Mouse (Mus musculus) midbrain, embryonic 14.5 days (tissue): Measurements from ENCODE around the gene Bicc1. TPM values are rescaled to one million over a fixed set of nuclear protein-coding genes. Genes with fewer than 3 reads are reported as not detected.
"Not testable (repeated sequence)": the region's sequence is repeated elsewhere in the genome, so short reads cannot be mapped to it uniquely, and the experiment has no call there.

ENCODE experiments used
- ATAC-seq: fragments of 200-750 bp; cut with Nextera tagmentation; 2 replicates; pipeline ENCODE4 v1.8.0; 2017; ENCODE audit warnings: moderate number of reproducible peaks, moderate library complexity; ENCODE audit not compliant: low FRiP score, low TSS enrichment
- DNase-seq: peaks from one replicate; pipeline ENCODE4 v3.0.0-alpha.2; 2015
- H3K27ac ChIP-seq: fragments of 300-500 bp; sonication (generic); replicated peaks from 2 replicates; pipeline ENCODE4 v1.5.1; 2014; ENCODE audit warnings: mild to moderate bottlenecking, low read depth, low read length, moderate library complexity
- H3K27me3 ChIP-seq: fragments of 300-500 bp; sonication (generic); 2 replicates; pipeline ENCODE4 v1.6.1; 2014; ENCODE audit warnings: low read length, control low read depth, mixed read lengths; ENCODE audit not compliant: control insufficient read depth, insufficient read depth
- H3K36me3 ChIP-seq: fragments of 300-500 bp; sonication (generic); 2 replicates; pipeline ENCODE4 v1.6.1; 2014; ENCODE audit warnings: low read length, control low read depth; ENCODE audit not compliant: control insufficient read depth, insufficient read depth
- H3K4me1 ChIP-seq: fragments of 300-500 bp; sonication (generic); 2 replicates; pipeline ENCODE4 v1.6.1; 2014; ENCODE audit warnings: mild to moderate bottlenecking, antibody characterized with exemption, low read length, control low read depth; ENCODE audit not compliant: control insufficient read depth, insufficient read depth
- H3K4me2 ChIP-seq: fragments of 300-500 bp; sonication (generic); 2 replicates; pipeline ENCODE4 v1.6.1; 2014; ENCODE audit warnings: mild to moderate bottlenecking, low read length, moderate library complexity
- H3K4me3 ChIP-seq: fragments of 300-500 bp; sonication (generic); replicated peaks from 2 replicates; pipeline ENCODE4 v1.5.1; 2014; ENCODE audit warnings: low read depth, low read length
- H3K9ac ChIP-seq: fragments of 300-500 bp; sonication (generic); replicated peaks from 2 replicates; pipeline ENCODE4 v1.6.1; 2014; ENCODE audit warnings: mild to moderate bottlenecking, low read length, moderate library complexity
- H3K9me3 ChIP-seq: fragments of 300-500 bp; sonication (generic); 2 replicates; pipeline ENCODE4 v1.6.1; 2016; ENCODE audit warnings: low read length, control low read depth, mixed read lengths; ENCODE audit not compliant: control insufficient read depth
- WGBS: fragments of 180-500 bp; shearing (Covaris S2); extraction: QIAGEN DNeasy Blood & Tissue Kit; methylation state at CpG from one replicate; pipeline ENCODE4 v1.1.7; 2014; 5-methylcytosine and 5-hydroxymethylcytosine counted together
- polyA plus RNA-seq: library from polyadenylated mRNA; unstranded; fragments of >200 nt; fragmentation: Nextera tagmentation; extraction: Ambion mirVana; gene quantifications from 2 replicates; pipeline ENCODE4 v1.2.1, GENCODE M21; 2014

Gene Bicc1
- polyA plus RNA-seq, 1 experiment from 2014 or later: 6.2 TPM

- Histone ChIP-seq H3K4me1 (peaks cover 46% of the 10 kb centered on the region), H3K9me3 (no peaks in the 10 kb centered on the region), H3K36me3 (no peaks in the 10 kb centered on the region), H3K27ac (peak overlapping the region; percentile 95), H3K9ac (peak overlapping the region; percentile 54; the same call in 1 of the 2 replicates), H3K4me3 (peak overlapping the region; percentile 20), H3K27me3 (no peaks in the 10 kb centered on the region), H3K4me2 (peak overlapping the region; percentile 47)
- ATAC-seq (peak; percentile 82), DNase-seq (peak; percentile 86)
- whole genome bisulfite sequencing: 18% methylated on average over 11 of the region's 11 CpGs
Observed at GRCm38 (mm10) chr10:70952056-70952769, 207.3 kb downstream of the Bicc1 start.

- no peak for DNase-seq
- WGBS: 11% methylated on average over 3 of the region's 3 CpGs
- H3K9ac ChIP-seq: peak overlapping the region; percentile 36; the same call in 1 of the 2 replicates
Observed at GRCm38 (mm10) chr10:70950105-70950424, 209.4 kb downstream of the Bicc1 start.

GRCm38 (mm10) chr10:70949254-70950104, 210.0 kb downstream of the Bicc1 start:
- 4% methylated on average over 23 of the region's 23 CpGs for WGBS
- Histone ChIP-seq H3K27me3 (no peaks in the 10 kb centered on the region), H3K9ac (peak overlapping the region; percentile 36; the same call in 1 of the 2 replicates), H3K9me3 (no peaks in the 10 kb centered on the region), H3K27ac (peak overlapping the region; percentile 93), H3K4me3 (no peak overlapping the region), H3K4me2 (peak overlapping the region; percentile 47), H3K4me1 (peaks cover 46% of the 10 kb centered on the region), H3K36me3 (no peaks in the 10 kb centered on the region)
- peak; percentile 83 for ATAC-seq
- peak; percentile 89 for DNase-seq

More at GRCm38 (mm10) chr10:70950105-70950424, 209.4 kb downstream of the Bicc1 start:
- Histone ChIP-seq H3K4me3 (no peak overlapping the region), H3K4me2 (peak overlapping the region; percentile 47), H3K36me3 (no peaks in the 10 kb centered on the region), H3K9me3 (no peaks in the 10 kb centered on the region), H3K27ac (peak overlapping the region; percentile 93), H3K27me3 (no peaks in the 10 kb centered on the region), H3K4me1 (peaks cover 46% of the 10 kb centered on the region)
- ATAC-seq: peak; percentile 57

GRCm38 (mm10) chr10:70948276-70948675, 211.2 kb downstream of the Bicc1 start:
- peaks cover 46% of the 10 kb centered on the region for H3K4me1 ChIP-seq
- no peaks in the 10 kb centered on the region for H3K27me3 ChIP-seq
- no peak overlapping the region for H3K9ac ChIP-seq
- ATAC-seq: no peak
- no peak for DNase-seq
- no peaks in the 10 kb centered on the region for H3K9me3 ChIP-seq
- no peaks in the 10 kb centered on the region for H3K36me3 ChIP-seq
- H3K4me2 ChIP-seq: no peak overlapping the region
- no peak overlapping the region for H3K4me3 ChIP-seq
- H3K27ac ChIP-seq: peak overlapping the region; percentile 93; the same call in 1 of the 2 replicates
- 90% methylated on average over 10 of the region's 10 CpGs for WGBS

- H3K4me3 ChIP-seq, H3K9ac ChIP-seq, H3K4me2 ChIP-seq, H3K27me3 ChIP-seq, H3K9me3 ChIP-seq, H3K27ac ChIP-seq, H3K36me3 ChIP-seq, ATAC-seq, DNase-seq: not testable (repeated sequence)
- H3K4me1 ChIP-seq: peaks cover 28% of the 10 kb centered on the region
- WGBS: 93% methylated on average over 13 of the region's 13 CpGs
Observed at GRCm38 (mm10) chr10:70946121-70946520, 213.4 kb downstream of the Bicc1 start.

- ATAC-seq (no peak), DNase-seq (no peak)
- no peaks in the 10 kb centered on the region for H3K36me3 ChIP-seq
- H3K4me3 ChIP-seq: no peak overlapping the region
- peaks cover 20% of the 10 kb centered on the region for H3K4me1 ChIP-seq
- H3K27ac ChIP-seq: no peak overlapping the region
- 87% methylated on average over 12 of the region's 12 CpGs for WGBS
- no peak overlapping the region for H3K4me2 ChIP-seq
- H3K9me3 ChIP-seq: no peaks in the 10 kb centered on the region
- H3K9ac ChIP-seq: no peak overlapping the region
- H3K27me3 ChIP-seq: no peaks in the 10 kb centered on the region
Observed at GRCm38 (mm10) chr10:70945076-70945475, 214.4 kb downstream of the Bicc1 start.

- H3K4me2 ChIP-seq: no peak overlapping the region
- WGBS: 94% methylated on average over 6 of the region's 6 CpGs
- no peaks in the 10 kb centered on the region for H3K4me1 ChIP-seq
- H3K9me3 ChIP-seq: no peaks in the 10 kb centered on the region
- DNase-seq: no peak
- no peak overlapping the region for H3K4me3 ChIP-seq
- ATAC-seq: no peak
- no peaks in the 10 kb centered on the region for H3K27me3 ChIP-seq
- H3K27ac ChIP-seq: no peak overlapping the region
- H3K36me3 ChIP-seq: no peaks in the 10 kb centered on the region
- no peak overlapping the region for H3K9ac ChIP-seq
Observed at GRCm38 (mm10) chr10:70941623-70942022, 217.9 kb downstream of the Bicc1 start.

- no peaks in the 10 kb centered on the region for H3K4me1 ChIP-seq
- H3K27me3 ChIP-seq: no peaks in the 10 kb centered on the region
- H3K9ac ChIP-seq: no peak overlapping the region
- DNase-seq: no peak
- WGBS: 76% methylated on average over 12 of the region's 12 CpGs
- no peak for ATAC-seq
- H3K27ac ChIP-seq: no peak overlapping the region
- no peak overlapping the region for H3K4me2 ChIP-seq
- no peaks in the 10 kb centered on the region for H3K9me3 ChIP-seq
- no peaks in the 10 kb centered on the region for H3K36me3 ChIP-seq
- H3K4me3 ChIP-seq: no peak overlapping the region
Observed at GRCm38 (mm10) chr10:70939751-70940150, 219.7 kb downstream of the Bicc1 start.
